Mouse (Mus musculus) spleen, adult 2 months (tissue): ENCODE data around the gene Cdk17.

ENCODE experiments used
- CTCF ChIP-seq: fragments of 200-500 bp; IDR thresholded peaks from 2 replicates; pipeline ENCODE4 v1.5.1; 2011; ENCODE audit warnings: mild to moderate bottlenecking, inconsistent platforms; ENCODE audit not compliant: insufficient read depth, insufficient read length, insufficient replicate concordance; ENCODE audit errors: extremely low read depth
- POLR2A ChIP-seq: fragments of 200-500 bp; IDR thresholded peaks from 2 replicates; pipeline ENCODE4 v1.6.1; 2011; ENCODE audit warnings: low read depth, low read length, inconsistent platforms

DNA sequence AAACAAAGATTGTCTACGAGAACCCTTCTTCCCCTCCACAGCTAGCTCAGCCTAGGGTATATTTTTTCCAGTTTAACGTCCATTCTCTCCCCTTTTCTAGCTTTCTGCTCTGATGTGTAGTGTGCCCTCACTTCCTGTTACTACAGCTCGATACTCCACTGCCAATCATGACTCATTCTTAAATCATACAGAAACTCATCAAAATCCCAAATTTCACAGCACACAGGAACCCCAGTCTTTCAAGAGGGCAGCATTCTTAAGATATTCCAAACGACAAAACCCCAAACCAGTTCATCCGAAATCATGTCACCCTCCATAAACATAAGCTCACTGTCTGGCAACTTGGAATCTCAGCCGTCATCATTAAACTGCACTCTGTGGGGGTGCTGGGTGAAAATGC is 145.3 kb downstream of the Cdk17 start:
- no peak for TF ChIP-seq CTCF
- no peak for TF ChIP-seq POLR2A
